Comparison of ENCODE assay signal across 23 mouse cellular contexts in genomic region chr13:70641941-70642340, GRCm38 (mm10). TPM values are rescaled to one million over a fixed set of nuclear protein-coding genes. Genes with fewer than 3 reads are reported as not detected.
DNase-seq lines count a peak whose midpoint lies in the region; ATAC-seq and TF ChIP-seq lines count a peak whose summit lies in the region.
"Had no signal": no experiment of that assay in that cellular context is flagged by ENCODE, and none has a peak within 500 bp of the region (broad histone marks: within the 10 kb centered on the region; RNA-seq: fewer than 3 reads in every experiment).

No protein-coding gene starts in this region.

- no peak overlapping the region for H3K9ac ChIP-seq in forebrain, postnatal 0 days
- H3K9ac ChIP-seq in forebrain, embryonic 11.5 days (ENCODE audit: low read length), result no peak overlapping the region
- no peak overlapping the region for H3K9ac ChIP-seq in hindbrain, postnatal 0 days (replicated peaks; ENCODE audit: low read length)
- H3K9ac ChIP-seq in neural tube, embryonic 15.5 days (replicated peaks), result no peak overlapping the region; the same call in 1 of the 2 replicates
- H3K9ac ChIP-seq: forebrain, embryonic 12.5 days; hindbrain, embryonic 12.5 days; kidney, embryonic 15.5 days had no signal

- no peak overlapping the region for H3K27ac ChIP-seq in forebrain, postnatal 0 days (ENCODE audit: low read depth, low read length)
- no peak overlapping the region for H3K27ac ChIP-seq in forebrain, embryonic 11.5 days (ENCODE audit: low read depth, low read length)
- H3K27ac ChIP-seq in hindbrain, postnatal 0 days, result no peak overlapping the region
- H3K27ac ChIP-seq in hindbrain, embryonic 10.5 days, result no peak overlapping the region
- no peak overlapping the region for H3K27ac ChIP-seq in neural tube, embryonic 15.5 days (replicated peaks)
- H3K27ac ChIP-seq: forebrain, embryonic 12.5 days; hindbrain, embryonic 12.5 days; kidney, embryonic 15.5 days had no signal

- no peaks in the 10 kb centered on the region for H3K27me3 ChIP-seq in forebrain, postnatal 0 days (ENCODE audit: insufficient read depth, low read length)
- H3K27me3 ChIP-seq in forebrain, embryonic 11.5 days (ENCODE audit: control insufficient read depth, insufficient read depth, low read length), result no peaks in the 10 kb centered on the region
- no peaks in the 10 kb centered on the region for H3K27me3 ChIP-seq in hindbrain, postnatal 0 days (ENCODE audit: insufficient read depth, low read length)
- peaks cover 4% of the 10 kb centered on the region; the same call in 1 of the 2 replicates for H3K27me3 ChIP-seq in hindbrain, embryonic 10.5 days (ENCODE audit: insufficient read depth, poor library complexity, severe bottlenecking)
- H3K27me3 ChIP-seq in neural tube, embryonic 15.5 days (replicated peaks), result peaks cover 7% of the 10 kb centered on the region; the same call in 1 of the 2 replicates
- H3K27me3 ChIP-seq: hindbrain, embryonic 12.5 days; kidney, embryonic 15.5 days had no signal

- no peak overlapping the region for H3K4me3 ChIP-seq in forebrain, postnatal 0 days (ENCODE audit: low read depth, low read length)
- H3K4me3 ChIP-seq in forebrain, embryonic 11.5 days (ENCODE audit: low read depth, low read length), result no peak overlapping the region
- H3K4me3 ChIP-seq in hindbrain, postnatal 0 days (ENCODE audit: low read length), result no peak overlapping the region
- H3K4me3 ChIP-seq in hindbrain, embryonic 10.5 days, result no peak overlapping the region
- no peak overlapping the region for H3K4me3 ChIP-seq in neural tube, embryonic 15.5 days (replicated peaks)
- H3K4me3 ChIP-seq: forebrain, embryonic 12.5 days; hindbrain, embryonic 12.5 days; kidney, embryonic 15.5 days had no signal

- no peak for DNase-seq in forebrain, postnatal 0 days
- no peak for DNase-seq in forebrain, embryonic 11.5 days (ENCODE audit: low spot score)
- no peak for DNase-seq in hindbrain, postnatal 0 days (ENCODE audit: low spot score)
- no peak for DNase-seq in hindbrain, embryonic 10.5 days (ENCODE audit: low spot score)
- DNase-seq in neural tube, embryonic 10.5 days (ENCODE audit: extremely low spot score, low spot score), result peak; percentile 3
- no peak for DNase-seq in adrenal gland, adult 18-20 months (ENCODE audit: low spot score in 2 of 2)
- no peak for DNase-seq in right cerebral cortex, postnatal 14 days
- DNase-seq: adrenal gland, postnatal 25 days; cerebellum, adult 18-20 months; cerebellum, postnatal 36 days; kidney, postnatal 4 days; lung, adult 2 months; retina, postnatal 1 day; right cerebral cortex, postnatal 4 days; thymus, postnatal 14 days had no signal

- WGBS in forebrain, postnatal 0 days, result 71% methylated on average over 4 of the region's 4 CpGs
- WGBS in forebrain, embryonic 11.5 days, result 73% methylated on average over 4 of the region's 4 CpGs
- 79% methylated on average over 4 of the region's 4 CpGs for WGBS in hindbrain, postnatal 0 days
- WGBS in hindbrain, embryonic 10.5 days, result 74% methylated on average over 4 of the region's 4 CpGs
- 75% methylated on average over 4 of the region's 4 CpGs for WGBS in neural tube, embryonic 15.5 days

- H3K9me3 ChIP-seq in forebrain, postnatal 0 days (ENCODE audit: low read length), result no peaks in the 10 kb centered on the region
- H3K9me3 ChIP-seq in forebrain, embryonic 11.5 days (ENCODE audit: control insufficient read depth, low read length), result no peaks in the 10 kb centered on the region
- H3K9me3 ChIP-seq in hindbrain, postnatal 0 days (ENCODE audit: low read length), result no peaks in the 10 kb centered on the region
- 0 out of 2 replicates have a peak, but pooled peaks cover 2% of the 10 kb centered on the region for H3K9me3 ChIP-seq in hindbrain, embryonic 10.5 days
- no peaks in the 10 kb centered on the region for H3K9me3 ChIP-seq in neural tube, embryonic 15.5 days (replicated peaks)
- H3K9me3 ChIP-seq: forebrain, embryonic 12.5 days; G1E; hindbrain, embryonic 12.5 days; kidney, embryonic 15.5 days had no signal

- no peak overlapping the region for H3K4me2 ChIP-seq in forebrain, postnatal 0 days (ENCODE audit: low read depth)
- no peak overlapping the region for H3K4me2 ChIP-seq in forebrain, embryonic 11.5 days (ENCODE audit: low read depth, low read length, severe bottlenecking)
- no peak overlapping the region for H3K4me2 ChIP-seq in hindbrain, postnatal 0 days (ENCODE audit: low read depth, low read length)
- H3K4me2 ChIP-seq in neural tube, embryonic 15.5 days, result no peak overlapping the region
- H3K4me2 ChIP-seq: forebrain, embryonic 12.5 days; hindbrain, embryonic 12.5 days; kidney, embryonic 15.5 days had no signal

- no peak for ATAC-seq in forebrain, postnatal 0 days
- ATAC-seq in forebrain, embryonic 11.5 days (replicated peaks; ENCODE audit: low FRiP score), result no peak
- ATAC-seq in hindbrain, postnatal 0 days, result no peak
- no peak for ATAC-seq in neural tube, embryonic 15.5 days (ENCODE audit: low FRiP score)
- ATAC-seq: CD4-positive, CD25-positive, alpha-beta regulatory T cell, adult 4 months; inflammation-experienced regulatory T-cells, adult 6 months; midbrain, embryonic 16.5 days had no signal

- TF ChIP-seq CTCF in forebrain, postnatal 0 days (IDR thresholded peaks at IDR 0.05; ENCODE audit: low read depth), result peak; percentile 10; the same call in 1 of the 2 replicates
- peak; percentile 12; the same call in 1 of the 2 replicates for TF ChIP-seq CTCF in hindbrain, postnatal 0 days (IDR thresholded peaks at IDR 0.05; ENCODE audit: low read depth)

- no peaks in the 10 kb centered on the region for H3K4me1 ChIP-seq in forebrain, postnatal 0 days (ENCODE audit: insufficient read depth)
- no peaks in the 10 kb centered on the region for H3K4me1 ChIP-seq in forebrain, embryonic 11.5 days (replicated peaks; ENCODE audit: control insufficient read depth, insufficient read depth, low read length)
- H3K4me1 ChIP-seq in hindbrain, postnatal 0 days (ENCODE audit: insufficient read depth, low read length), result no peaks in the 10 kb centered on the region
- H3K4me1 ChIP-seq in hindbrain, embryonic 10.5 days (replicated peaks), result peaks cover 6% of the 10 kb centered on the region; the same call in 1 of the 2 replicates
- H3K4me1 ChIP-seq in neural tube, embryonic 15.5 days, result peaks cover 7% of the 10 kb centered on the region

- H3K36me3 ChIP-seq in forebrain, postnatal 0 days (ENCODE audit: insufficient read depth), result no peaks in the 10 kb centered on the region
- no peaks in the 10 kb centered on the region for H3K36me3 ChIP-seq in forebrain, embryonic 11.5 days (ENCODE audit: control insufficient read depth, insufficient read depth, low read length)
- H3K36me3 ChIP-seq in hindbrain, postnatal 0 days (ENCODE audit: insufficient read depth, low read length), result no peaks in the 10 kb centered on the region
- no peaks in the 10 kb centered on the region for H3K36me3 ChIP-seq in hindbrain, embryonic 10.5 days
- H3K36me3 ChIP-seq in neural tube, embryonic 15.5 days, result no peaks in the 10 kb centered on the region
- H3K36me3 ChIP-seq: forebrain, embryonic 12.5 days; G1E; hindbrain, embryonic 12.5 days; kidney, embryonic 15.5 days had no signal

RNA-seq across cellular contexts. Expression of gene Ice1, which starts 4.5 kb away (rescaled TPM):
- total RNA-seq in forebrain, postnatal 0 days (2014; rRNA removed), result 68.0 and 82.5 TPM in 2 replicates
- polyA plus RNA-seq in forebrain, postnatal 0 days (2015; fragmentation: Nextera tagmentation; extraction: Ambion mirVana), result 18.4 and 21.0 TPM in 2 replicates
- 33.2 and 34.9 TPM in 2 replicates for polyA plus RNA-seq in forebrain, embryonic 11.5 days (2014; fragmentation: Nextera tagmentation; extraction: Ambion mirVana)
- total RNA-seq in hindbrain, postnatal 0 days (2014; rRNA removed), result 59.7 and 60.1 TPM in 2 replicates
- 18.7 and 21.5 TPM in 2 replicates for polyA plus RNA-seq in hindbrain, postnatal 0 days (2015; fragmentation: Nextera tagmentation; extraction: Ambion mirVana)
- 19.0 and 21.9 TPM in 2 replicates for polyA plus RNA-seq in hindbrain, embryonic 10.5 days (2016; fragmentation: Nextera tagmentation; extraction: Ambion mirVana)
- 23.5 and 26.0 TPM in 2 replicates for polyA plus RNA-seq in neural tube, embryonic 15.5 days (2015; fragmentation: Nextera tagmentation; extraction: Ambion mirVana)
- 10 to 100 TPM; 24.6 to 27.5 TPM for total RNA-seq in adrenal gland, adult 18-20 months (2021)
